Mouse (Mus musculus): ENCODE results near the gene Gtsf1l.

GRCm38 (mm10) chr2:163102216-163102615, 14.6 kb upstream of the Gtsf1l start:
- TF ChIP-seq CTCF (IDR thresholded peaks at IDR 0.05; ENCODE audit: borderline replicate concordance, control insufficient read depth, extremely low read depth, insufficient read depth, low read length, poor library complexity) (no peak), POLR2A (IDR thresholded peaks at IDR 0.05; ENCODE audit: control insufficient read depth, extremely low read depth, insufficient read depth, low read length, poor library complexity) (no peak)

Data from thymus, adult 2 months (tissue).